Mouse (Mus musculus): ENCODE measurements around the gene Dao. TPM values are rescaled to one million over a fixed set of nuclear protein-coding genes. Genes with fewer than 3 reads are reported as not detected.

Dao gene
- polyA plus RNA-seq, 1 experiment from 2014 or later, result not detected

- WGBS (ENCODE audit: insufficient replicate concordance), result 74% methylated on average over 4 of the region's 4 CpGs
- ATAC-seq (ENCODE audit: insufficient read depth), result no peak
- no peak overlapping the region for H3K9ac ChIP-seq
These were observed 67.4 kb downstream of the Dao start for GRCm38 (mm10) chr5:114070858-114071257.

GRCm38 (mm10) chr5:114072262-114072661 lies 68.8 kb downstream of the Dao start:
- no peak overlapping the region for H3K27ac ChIP-seq (replicated peaks)
- H3K9me3 ChIP-seq (replicated peaks), result no peaks in the 10 kb centered on the region
- H3K4me2 ChIP-seq, result no peak overlapping the region
- ATAC-seq (ENCODE audit: insufficient read depth), result no peak
- H3K4me3 ChIP-seq (replicated peaks), result no peak overlapping the region
- WGBS (ENCODE audit: insufficient replicate concordance), result 40% methylated on average over 2 of the region's 2 CpGs
- no peaks in the 10 kb centered on the region for H3K27me3 ChIP-seq
- no peaks in the 10 kb centered on the region for H3K4me1 ChIP-seq (replicated peaks)
- no peaks in the 10 kb centered on the region for H3K36me3 ChIP-seq (replicated peaks)
- no peak overlapping the region for H3K9ac ChIP-seq

More at GRCm38 (mm10) chr5:114070858-114071257, 67.4 kb downstream of the Dao start:
- no peaks in the 10 kb centered on the region for H3K9me3 ChIP-seq (replicated peaks)
- no peaks in the 10 kb centered on the region for H3K4me1 ChIP-seq (replicated peaks)
- no peak overlapping the region for H3K27ac ChIP-seq (replicated peaks)
- no peak overlapping the region for H3K4me2 ChIP-seq
- no peaks in the 10 kb centered on the region for H3K36me3 ChIP-seq (replicated peaks)
- no peaks in the 10 kb centered on the region for H3K27me3 ChIP-seq
- no peak overlapping the region for H3K4me3 ChIP-seq (replicated peaks)

Other genes starting within 250 kb of the Dao start
- gene Sart3, start 231.2 kb upstream of the Dao start, polyA plus RNA-seq (2015; fragmentation: Nextera tagmentation; extraction: Ambion mirVana), result 17.5 and 20.7 TPM in 2 replicates
- gene Iscu, start 231.0 kb upstream of the Dao start, polyA plus RNA-seq (2015; fragmentation: Nextera tagmentation; extraction: Ambion mirVana), result 79.1 and 85.3 TPM in 2 replicates
- 4.0 and 4.2 TPM in 2 replicates for gene Tmem119, start 203.2 kb upstream of the Dao start, polyA plus RNA-seq (2015; fragmentation: Nextera tagmentation; extraction: Ambion mirVana)
- gene Selplg, start 171.1 kb upstream of the Dao start, polyA plus RNA-seq (2015; fragmentation: Nextera tagmentation; extraction: Ambion mirVana), result 13.2 and 15.3 TPM in 2 replicates
- 38.6 and 43.4 TPM in 2 replicates for gene Coro1c, start 94.9 kb upstream of the Dao start, polyA plus RNA-seq (2015; fragmentation: Nextera tagmentation; extraction: Ambion mirVana)
- 6.6 and 7.4 TPM in 2 replicates for gene Ssh1, start 9.8 kb upstream of the Dao start, polyA plus RNA-seq (2015; fragmentation: Nextera tagmentation; extraction: Ambion mirVana)
- 2.8 and 3.2 TPM in 2 replicates for gene Usp30, start 61.8 kb downstream of the Dao start, polyA plus RNA-seq (2015; fragmentation: Nextera tagmentation; extraction: Ambion mirVana)
- not detected in 2 replicates for gene Svop, start 87.9 kb downstream of the Dao start, polyA plus RNA-seq (2015; fragmentation: Nextera tagmentation; extraction: Ambion mirVana)
- 3.1 and 4.1 TPM in 2 replicates for gene Alkbh2, start 124.5 kb downstream of the Dao start, polyA plus RNA-seq (2015; fragmentation: Nextera tagmentation; extraction: Ambion mirVana)
- gene Ung, start 126.7 kb downstream of the Dao start, polyA plus RNA-seq (2015; fragmentation: Nextera tagmentation; extraction: Ambion mirVana), result 18.2 and 19.0 TPM in 2 replicates
- 0.43 and 0.45 TPM in 2 replicates for gene Acacb, start 142.8 kb downstream of the Dao start, polyA plus RNA-seq (2015; fragmentation: Nextera tagmentation; extraction: Ambion mirVana)